ENCODE assay signal across 9 mouse cellular contexts in genomic region chr11:52129621-52130450, GRCm38 (mm10). TPM values are rescaled to one million over a fixed set of nuclear protein-coding genes. Genes with fewer than 3 reads are reported as not detected.
A peak's percentile ranks its signal among the peaks of the same experiment; 100 is the strongest.
DNase-seq lines count a peak whose midpoint lies in the region; TF ChIP-seq lines count a peak whose summit lies in the region.
"Had no signal": no experiment of that assay in that cellular context is flagged by ENCODE, and none has a peak within 500 bp of the region (broad histone marks: within the 10 kb centered on the region; RNA-seq: fewer than 3 reads in every experiment).

No protein-coding gene starts in this region.

- WGBS in lung, adult 2 months, result 53% methylated on average over 10 of the region's 10 CpGs

- DNase-seq in lung, adult 2 months, result peak; percentile 25
- no peak for DNase-seq in lung, postnatal 14 days
- peak; percentile 71 to 92 for DNase-seq in frontal cortex, postnatal 36 days (ENCODE audit: low spot score in 2 of 2)
- peak; percentile 44 to 63 for DNase-seq in layer of hippocampus, postnatal 14 days (ENCODE audit: low spot score in 2 of 2)
- peak; percentile 82 to 91 for DNase-seq in right cerebral cortex, postnatal 10 days (ENCODE audit: low spot score in 2 of 2)
- no peak for DNase-seq in cerebellum, adult 8-10 months
- DNase-seq in thymus, postnatal 0 days (ENCODE audit: low spot score), result no peak
- no peak for DNase-seq in T-cell, adult 2 months (ENCODE audit: low spot score)

- peaks cover 2% of the 10 kb centered on the region; the same call in 1 of the 2 replicates for H3K4me1 ChIP-seq in lung, adult 2 months (ENCODE audit: control insufficient read depth, insufficient read depth, low read length)

- no peak for TF ChIP-seq POLR2A in lung, adult 2 months (IDR thresholded peaks at IDR 0.05; ENCODE audit: borderline replicate concordance, extremely low read depth, low read depth, low read length)

- H3K4me3 ChIP-seq in lung, adult 2 months (replicated peaks; ENCODE audit: extremely low read depth, low read depth, low read length), result no peak overlapping the region

- TF ChIP-seq CTCF in lung, adult 2 months (IDR thresholded peaks at IDR 0.05; ENCODE audit: insufficient read depth, low read length), result no peak

RNA-seq across cellular contexts. Expression of gene Olfr1373, which starts 15.5 kb away (rescaled TPM):
- not detected in 2 replicates for polyA plus RNA-seq in lung, adult 2 months (2012; rRNA removed)
- total RNA-seq in layer of hippocampus, postnatal 14 days (2021), result not detected
- polyA plus RNA-seq in thymus, postnatal 0 days (2015; fragmentation: Nextera tagmentation; extraction: Ambion mirVana), result not detected in 2 replicates
- polyA plus RNA-seq: intestine, embryonic 14.5 days had no signal

RNA-seq across cellular contexts. Expression of gene Ppp2ca, which starts 31.4 kb away (rescaled TPM):
- 18.3 and 32.4 TPM in 2 replicates for polyA plus RNA-seq in lung, adult 2 months (2012; rRNA removed)
- total RNA-seq in layer of hippocampus, postnatal 14 days (2021), result 100 to 1,000 TPM; 128 to 136 TPM
- polyA plus RNA-seq in thymus, postnatal 0 days (2015; fragmentation: Nextera tagmentation; extraction: Ambion mirVana), result 77.4 and 84.3 TPM in 2 replicates

Comparison
In these comparisons a context has a peak if more than half of its experiments do, and no peak if none do; other contexts are left out.
1. DNase-seq: peak in lung, adult 2 months (single experiment), frontal cortex, postnatal 36 days (2 of 2), layer of hippocampus, postnatal 14 days (2 of 2) and right cerebral cortex, postnatal 10 days (2 of 2); none in lung, postnatal 14 days (single experiment), cerebellum, adult 8-10 months (single experiment), thymus, postnatal 0 days (single experiment) and T-cell, adult 2 months (single experiment).